Mouse (Mus musculus) cerebellum, postnatal 25 days (tissue): ENCODE measurements around the gene Sftpd.

Experiments used
- DNase-seq, 2 experiments: peaks; one replicate each; pipeline ENCODE4 v3.0.0; 2021; ENCODE audit warnings: mixed read lengths in 2 of 2

Gene Sftpd

DNA sequence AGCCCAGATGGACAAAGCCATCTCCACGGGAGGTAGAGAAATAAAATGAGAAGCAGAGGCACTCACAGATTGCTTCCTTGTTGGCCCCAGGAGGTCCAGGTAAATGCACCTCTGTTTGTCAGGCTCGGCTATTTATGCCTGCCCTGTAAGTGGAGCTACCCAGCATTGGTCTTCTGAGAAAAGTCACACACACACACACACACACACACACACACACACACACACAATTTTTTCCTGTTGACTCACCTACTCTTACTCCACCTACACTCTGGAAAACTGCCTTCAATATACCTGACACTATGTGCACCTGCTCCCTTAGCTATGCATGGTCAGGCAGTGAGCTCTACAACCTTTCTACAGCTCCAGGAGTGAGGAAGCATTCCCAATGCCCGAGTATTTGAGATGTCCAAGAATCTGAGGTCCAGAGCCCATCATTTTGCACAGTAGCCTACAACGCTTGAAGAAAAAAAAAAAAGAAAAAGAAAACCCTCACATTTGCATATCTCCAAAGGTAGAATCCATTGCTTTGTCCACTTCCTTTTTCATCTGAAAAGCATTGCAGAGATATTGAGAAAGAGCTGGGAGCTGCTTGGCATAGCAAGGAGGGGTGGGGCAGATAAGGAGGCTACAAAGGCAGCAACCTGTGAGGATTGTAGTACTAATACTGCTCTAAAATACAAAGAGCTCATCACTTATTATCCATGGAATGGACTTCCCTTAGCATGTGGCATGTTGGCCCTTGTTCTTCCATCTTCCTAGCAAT is at the start of gene Sftpd:
Gene Sftpd (minus strand): TSS at position 91 of the 763 bp plus-strand sequence.
- no peak for DNase-seq

DNA sequence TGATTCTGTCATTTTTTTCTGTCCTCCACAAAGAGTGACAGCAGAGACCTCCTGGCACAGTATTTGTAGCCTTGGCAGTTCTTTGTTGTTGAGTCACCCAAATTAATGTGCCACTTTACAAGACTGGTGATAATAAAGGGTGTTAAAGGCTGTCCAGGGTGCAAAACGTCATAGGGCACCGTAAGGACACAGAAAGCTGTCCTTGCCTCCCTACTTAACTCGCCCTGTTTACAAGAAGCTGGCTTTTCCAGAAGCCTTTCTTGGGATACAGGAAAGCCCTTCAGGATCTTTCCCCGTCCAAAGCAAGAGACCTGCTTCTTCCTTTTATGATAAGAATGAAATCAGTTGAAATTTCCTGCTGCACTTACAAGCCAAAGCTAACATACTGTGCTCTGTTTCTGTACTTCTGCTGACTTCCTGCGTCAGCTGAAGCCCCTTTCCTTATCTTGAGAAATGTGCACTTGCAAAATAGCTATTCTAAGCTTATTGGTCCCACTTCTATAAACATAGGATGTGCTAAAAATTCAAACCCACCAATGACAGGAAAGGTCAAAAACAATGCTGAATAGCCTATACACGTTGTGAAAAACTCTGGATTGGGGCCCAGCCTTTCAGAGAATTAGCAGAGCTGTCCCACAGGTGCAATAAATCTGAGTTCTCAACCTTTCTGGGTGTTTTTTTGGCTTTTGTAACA is 13.2 kb upstream of the Sftpd start:
- no peak for DNase-seq

DNA sequence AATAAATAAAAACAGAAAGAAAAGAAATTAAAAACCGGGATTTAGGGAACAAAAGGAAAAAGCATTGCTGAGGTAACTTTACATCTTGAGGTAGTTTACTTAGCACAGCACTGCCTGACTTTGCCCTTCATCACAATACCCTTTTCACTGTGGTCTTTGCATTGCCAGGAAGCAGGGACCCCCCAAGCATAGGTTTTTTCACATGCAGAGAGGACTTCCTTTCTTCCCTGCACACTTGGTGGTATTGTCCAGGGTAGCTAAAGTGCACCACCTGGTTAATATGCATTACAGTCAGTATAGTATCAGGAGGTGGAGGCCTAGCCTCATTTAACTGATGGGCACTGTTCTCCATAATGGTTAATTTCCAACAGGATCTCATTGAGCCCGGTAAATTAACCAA is 4.5 kb upstream of the Sftpd start:
- DNase-seq = no peak

DNA sequence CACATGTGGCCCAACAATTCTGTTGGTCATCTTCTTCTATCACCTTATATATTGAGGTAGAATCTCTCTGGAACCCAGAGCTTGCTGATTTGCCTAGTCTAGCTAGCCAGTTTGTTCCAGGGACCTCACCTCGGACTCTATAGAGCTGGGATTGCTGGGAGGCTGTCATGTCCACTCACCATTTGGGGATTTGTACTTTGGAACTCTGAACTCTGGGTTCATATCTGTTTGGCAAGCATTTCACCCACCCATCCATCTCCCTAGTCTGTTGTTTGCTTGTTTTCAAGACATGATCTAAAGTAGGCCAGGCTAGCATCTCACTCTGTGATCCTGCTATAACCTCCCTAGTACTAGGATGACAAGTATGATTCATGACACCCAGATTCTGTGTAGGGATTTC is 10.1 kb downstream of the Sftpd start:
- no peak for DNase-seq

DNA sequence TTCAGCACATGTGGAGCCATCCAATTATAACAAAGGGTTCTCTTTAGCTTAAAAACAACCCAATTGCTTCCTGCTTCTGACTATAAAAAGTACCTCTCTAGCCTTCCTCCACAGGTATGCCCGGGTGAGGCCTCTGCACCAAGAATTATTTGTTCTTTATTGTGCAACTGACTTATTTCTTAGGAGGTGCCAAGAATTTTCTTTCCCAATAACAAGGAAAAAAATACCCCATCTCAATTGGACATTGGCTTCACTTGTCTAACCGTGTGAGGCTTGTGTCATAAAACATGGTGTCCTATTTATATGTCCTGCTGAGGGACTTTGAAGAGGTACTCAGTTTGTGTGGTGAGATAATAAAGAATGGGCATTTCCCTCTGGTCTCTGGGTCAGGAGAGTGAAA is 14.4 kb downstream of the Sftpd start:
- DNase-seq = no peak

DNA sequence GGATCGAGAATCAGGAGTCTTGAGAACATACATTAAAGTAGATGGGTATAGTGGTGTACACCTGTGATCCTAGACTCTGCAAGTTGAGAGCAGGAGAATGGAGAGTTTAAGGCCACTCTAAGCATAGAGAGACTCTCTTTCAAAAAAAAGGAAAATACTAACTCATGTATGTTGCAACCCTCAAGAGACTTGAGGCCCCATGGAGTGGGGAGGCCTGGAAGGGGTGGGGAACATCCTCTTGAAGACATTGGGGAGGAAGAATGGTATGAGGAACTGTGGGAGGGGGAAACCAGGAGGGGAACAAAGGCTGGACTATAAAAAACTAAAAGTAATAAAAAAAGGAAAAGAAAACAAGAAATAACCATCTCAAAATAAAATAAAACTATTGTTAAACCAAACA is 16.4 kb downstream of the Sftpd start:
- DNase-seq = no peak

DNA sequence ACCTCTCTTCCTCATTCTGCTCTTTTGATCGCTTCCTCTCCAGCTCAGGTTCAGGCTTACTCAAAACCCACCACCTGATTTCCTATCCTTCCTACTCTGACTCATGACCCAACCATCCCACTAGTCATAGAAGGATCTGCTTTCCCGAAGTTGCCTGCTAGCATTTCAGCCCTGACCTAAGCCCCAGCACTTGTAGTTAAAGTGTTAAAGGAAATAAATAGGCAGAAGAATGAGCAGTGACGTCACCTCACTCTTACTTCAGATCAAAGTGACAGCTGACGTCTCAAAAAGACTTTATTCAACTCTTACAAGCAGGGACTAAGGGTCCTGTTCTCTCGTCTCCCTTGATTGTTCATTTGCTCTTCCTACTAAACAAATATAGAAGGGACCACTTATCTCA is 17.7 kb downstream of the Sftpd start:
- DNase-seq = no peak

DNA sequence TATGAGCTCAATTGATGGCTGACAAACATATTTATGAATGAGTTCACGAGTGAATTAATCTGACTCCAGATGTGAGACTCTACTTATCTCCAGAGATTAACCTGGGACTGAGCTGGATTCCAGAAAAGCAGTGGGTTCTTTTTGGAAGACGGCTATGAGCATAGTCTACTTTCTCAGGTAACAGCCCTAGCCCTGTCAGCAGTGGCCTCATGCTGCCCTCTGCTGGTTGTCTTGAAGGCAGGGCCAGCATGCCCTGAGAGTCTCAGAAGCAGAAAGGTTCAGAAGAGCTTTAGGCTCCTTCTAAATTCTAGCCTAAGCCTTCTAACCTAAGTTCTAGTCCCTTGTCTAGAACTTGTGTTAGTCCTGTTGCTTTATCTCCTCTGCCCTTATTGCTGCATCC is 22.3 kb downstream of the Sftpd start:
- peak; percentile 15 to 51 for DNase-seq

DNA sequence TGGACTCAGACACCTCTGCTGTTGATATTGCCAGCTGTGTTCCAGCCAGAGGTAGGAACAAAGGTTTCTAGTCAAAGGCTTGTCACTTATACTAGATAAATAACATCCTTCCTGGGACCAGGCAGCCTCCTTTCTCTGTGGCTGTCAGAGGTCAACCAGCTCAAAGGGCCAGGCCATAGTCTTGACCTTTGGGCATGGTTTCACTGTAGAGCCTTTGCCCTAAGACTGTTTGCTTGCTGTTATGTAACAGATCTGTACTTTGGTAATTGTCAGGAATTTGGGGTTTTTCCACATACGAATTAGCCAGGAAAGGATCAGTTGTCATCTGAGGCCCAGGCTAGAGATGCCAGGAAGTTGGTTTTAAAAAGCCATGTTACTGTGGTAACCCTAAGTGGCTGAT is 24.2 kb downstream of the Sftpd start:
- DNase-seq = no peak

DNA sequence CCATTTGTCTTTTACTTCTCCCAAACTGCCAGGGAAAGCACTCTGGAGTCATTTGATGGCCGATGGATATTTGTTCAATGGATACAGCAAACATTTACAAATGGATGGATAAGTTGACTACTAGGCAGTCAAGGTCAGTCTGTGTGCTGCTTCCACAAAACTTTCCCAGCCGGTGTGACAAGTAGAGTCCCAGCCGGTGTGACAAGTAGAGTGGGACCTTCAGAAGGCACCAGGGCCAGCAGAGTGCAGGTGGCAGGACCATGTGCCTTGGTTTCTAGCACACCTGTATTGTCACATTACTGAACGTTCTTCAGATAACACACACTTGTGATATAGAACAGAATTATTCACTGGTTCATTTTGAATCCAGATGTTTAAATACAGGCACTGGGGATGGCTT is 24.9 kb downstream of the Sftpd start:
- no peak for DNase-seq

DNA sequence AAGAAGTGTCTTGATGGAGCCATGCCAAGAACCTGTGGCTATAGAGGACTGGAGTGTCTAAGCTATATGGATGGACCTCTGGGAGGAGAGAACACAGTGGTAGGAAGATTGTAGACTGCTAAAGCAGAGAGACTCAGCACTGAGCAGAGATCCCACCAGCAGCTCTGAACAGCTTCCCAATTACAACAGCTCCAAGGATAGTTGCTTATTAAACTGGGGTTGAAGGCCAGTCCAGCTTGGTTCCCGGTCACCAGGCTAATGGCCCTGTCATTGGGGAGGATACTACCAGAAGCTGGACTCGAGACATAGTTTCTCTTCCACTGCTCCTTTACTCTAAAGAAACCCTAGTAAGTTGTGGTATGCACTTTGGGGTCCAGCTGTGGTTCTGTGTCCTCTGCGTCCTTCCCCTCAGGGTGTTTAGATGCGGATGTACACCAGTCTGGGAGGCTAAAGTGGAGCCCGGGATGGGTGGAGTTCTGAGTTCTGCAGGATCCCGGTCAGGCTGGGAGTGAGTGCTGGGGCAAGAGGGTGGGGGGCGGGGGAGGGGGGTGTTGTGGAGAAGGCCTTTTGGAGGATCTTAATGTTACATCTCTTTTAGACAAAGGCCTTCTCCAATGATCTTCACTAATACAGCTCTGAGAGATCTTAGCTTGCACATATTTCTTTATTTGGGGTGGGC is 33.6 kb downstream of the Sftpd start, which contains the start of gene Mbl1:
Gene Mbl1 (plus strand): TSS at position 239 of the 679 bp plus-strand sequence.
- no peak for DNase-seq

DNA sequence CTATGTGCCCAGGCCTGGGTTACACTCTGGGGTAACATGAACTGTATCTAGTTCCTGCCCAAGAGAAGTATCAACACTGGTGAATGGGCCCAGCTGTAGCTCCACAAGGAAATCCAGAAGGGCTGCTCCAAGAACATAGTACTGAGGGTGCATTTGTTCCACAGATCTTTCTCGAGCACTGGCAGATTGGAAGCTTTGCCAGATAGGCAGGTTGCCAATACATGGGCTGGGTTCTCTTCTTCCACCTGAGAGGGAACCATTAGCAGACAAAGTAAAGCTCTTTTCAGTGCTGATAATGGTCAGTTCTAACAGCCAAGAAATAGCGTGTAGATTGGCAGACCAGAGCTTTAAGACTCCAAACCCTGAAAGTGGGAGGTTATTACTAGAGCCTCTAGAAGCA is 37.6 kb downstream of the Sftpd start:
- peak in 1 of 2 experiments; percentile 12 for DNase-seq

DNA sequence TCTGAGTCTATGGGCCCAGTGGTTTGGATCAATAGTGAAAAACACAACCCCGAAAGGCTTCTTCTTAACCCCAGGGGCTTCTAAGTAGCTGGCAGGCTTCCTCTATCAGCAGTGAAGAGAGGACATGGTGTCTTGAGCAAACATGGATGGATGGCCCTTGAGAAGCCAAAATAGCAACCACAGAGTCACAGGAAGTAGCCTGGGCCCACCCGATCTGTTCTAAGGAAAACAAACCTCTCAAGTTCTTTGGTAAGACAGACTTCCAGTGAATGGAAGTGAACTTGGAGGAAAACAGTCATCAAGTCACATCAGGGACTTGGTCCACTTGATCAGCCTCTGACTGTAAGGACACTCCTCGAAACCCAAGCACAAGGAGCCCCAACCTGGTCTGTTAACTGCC is 38.0 kb downstream of the Sftpd start:
- DNase-seq = no peak

DNA sequence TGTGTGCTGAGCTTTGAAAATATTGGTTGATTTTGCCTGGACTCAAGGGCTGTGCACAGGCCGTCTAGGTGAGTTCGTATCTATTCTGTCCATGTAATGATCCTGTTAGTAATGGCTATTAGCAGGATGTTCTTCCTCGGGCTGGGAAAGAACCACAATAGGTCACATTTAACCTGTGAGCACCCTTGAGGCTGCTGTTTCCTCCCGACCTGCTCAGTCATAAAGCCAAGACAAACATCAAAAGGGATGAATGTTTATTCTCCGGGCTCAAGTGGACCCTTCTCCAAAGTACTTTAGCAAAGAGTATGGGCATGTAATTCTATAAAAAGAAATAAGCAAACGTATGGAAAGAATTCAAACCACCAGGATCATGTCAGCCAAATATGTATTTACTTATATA is 38.9 kb downstream of the Sftpd start:
- no peak for DNase-seq

DNA sequence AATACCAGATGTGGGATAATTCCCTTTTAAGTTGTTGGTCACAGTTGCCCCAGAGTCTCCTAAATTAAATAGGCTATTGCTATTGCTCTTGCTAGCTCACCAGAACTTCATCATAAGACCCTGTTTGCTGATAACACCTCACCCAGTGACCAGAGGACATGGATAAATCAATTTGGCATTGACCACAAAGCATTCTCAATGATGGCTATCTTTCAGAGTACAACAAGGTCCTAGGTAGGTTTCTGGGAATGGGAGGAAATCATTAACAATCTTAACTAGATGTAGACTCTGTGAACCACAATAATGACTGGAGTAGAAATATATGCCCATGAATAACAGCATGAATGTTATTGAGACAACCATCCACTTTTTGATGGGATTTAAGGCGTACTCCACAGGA is 44.3 kb downstream of the Sftpd start:
- DNase-seq = no peak

DNA sequence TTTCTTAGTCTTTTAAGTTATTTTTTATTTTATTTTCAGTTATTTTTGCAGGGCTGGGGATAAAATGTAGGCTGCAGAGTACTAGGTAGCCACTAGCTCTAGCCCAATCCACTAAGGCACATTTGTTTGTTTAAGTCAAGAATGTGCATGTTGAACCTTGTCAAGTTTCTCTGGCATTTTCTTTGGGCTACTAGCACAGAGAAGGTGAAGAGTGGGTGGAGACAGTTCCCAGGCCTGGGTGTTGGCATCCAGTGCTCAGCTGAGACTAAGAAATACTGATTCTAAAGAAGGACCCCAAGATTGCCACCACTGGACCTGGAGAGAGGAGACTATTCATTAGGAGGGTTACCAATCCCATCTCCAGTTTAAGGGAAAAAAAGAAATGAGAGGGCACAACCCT is 47.9 kb downstream of the Sftpd start:
- DNase-seq = no peak

DNA sequence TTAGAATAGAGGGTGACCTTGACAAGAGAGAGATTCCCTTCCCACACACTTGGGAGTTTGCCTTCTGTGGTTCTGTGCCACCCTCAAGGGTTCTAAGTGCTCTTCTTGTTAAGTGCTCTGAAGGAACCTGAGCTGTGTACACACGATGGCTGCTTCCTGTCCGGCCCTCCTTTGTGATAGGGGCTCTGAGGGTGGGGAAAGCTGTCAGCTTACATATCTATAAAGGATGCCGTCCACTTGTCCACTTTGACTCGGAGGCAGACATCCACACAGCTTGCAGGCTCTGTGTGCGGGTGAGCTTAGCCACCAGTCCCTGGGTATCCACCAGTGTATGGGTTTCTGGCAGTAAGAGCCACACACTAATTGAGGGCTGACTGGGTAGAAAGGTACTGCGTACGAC is 53.4 kb downstream of the Sftpd start, which contains the start of gene Sftpa1:
Gene Sftpa1 (plus strand): TSS at position 243 of the 400 bp plus-strand sequence.
- no peak for DNase-seq

DNA sequence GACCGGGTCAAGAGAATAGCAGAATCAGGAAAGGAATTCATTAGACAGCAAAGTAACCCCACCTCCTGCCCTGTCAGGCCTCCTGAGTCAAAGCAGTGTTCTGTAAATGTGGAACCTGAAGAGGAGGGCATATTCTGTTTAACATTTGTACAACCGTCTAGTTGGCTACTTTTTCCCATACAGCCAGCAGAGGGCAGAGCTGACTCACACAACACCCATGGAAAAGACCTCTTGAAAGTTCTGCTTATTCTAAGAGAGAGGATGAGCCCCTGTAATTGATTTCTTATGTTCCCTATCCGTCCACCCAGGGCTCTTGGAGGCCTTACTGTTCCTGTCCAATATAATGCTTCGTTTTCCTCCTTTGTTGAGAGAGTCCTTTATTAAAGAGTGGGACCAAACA is 57.0 kb downstream of the Sftpd start:
- DNase-seq = peak in 1 of 2 experiments; percentile 11

DNA sequence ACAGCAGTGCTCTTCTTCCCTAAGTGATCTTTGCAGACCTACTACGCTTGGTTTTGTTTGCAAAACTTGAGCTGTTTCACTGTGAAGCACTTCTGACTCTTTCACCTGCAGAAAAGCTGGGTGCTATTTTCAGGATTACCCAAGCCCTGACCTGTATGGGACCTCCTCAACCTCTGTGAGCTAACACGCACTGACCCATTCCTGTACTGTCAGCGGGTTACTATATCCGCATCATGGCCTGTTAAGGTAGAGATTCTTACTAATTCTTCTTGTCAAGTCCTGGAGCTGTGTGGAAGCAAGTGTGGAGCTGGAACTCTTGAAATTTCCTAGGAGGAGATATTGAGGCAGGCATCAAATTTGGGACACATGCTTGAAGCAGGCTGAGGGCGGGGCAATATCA is 60.3 kb downstream of the Sftpd start:
- DNase-seq = no peak
